Mouse (Mus musculus): ENCODE results near the gene Cxcl10. TPM values are rescaled to one million over a fixed set of nuclear protein-coding genes. Genes with fewer than 3 reads are reported as not detected.

The Cxcl10 gene
- polyA plus RNA-seq, 1 experiment from 2014 or later = not detected

GRCm38 (mm10) chr5:92372605-92373004 is 23.9 kb upstream of the Cxcl10 start:
- no peak for ATAC-seq
- no peak overlapping the region for H3K9ac ChIP-seq (replicated peaks; ENCODE audit: low read depth, low read length)
- 77% methylated on average over 2 of the region's 2 CpGs for WGBS
- no peak overlapping the region for H3K4me3 ChIP-seq (replicated peaks; ENCODE audit: low read length)
- no peaks in the 10 kb centered on the region for H3K9me3 ChIP-seq (ENCODE audit: control insufficient read depth, low read length)
- no peaks in the 10 kb centered on the region for H3K27me3 ChIP-seq (replicated peaks; ENCODE audit: control insufficient read depth, insufficient read depth, low read length)
- peaks cover 13% of the 10 kb centered on the region for H3K4me1 ChIP-seq (replicated peaks; ENCODE audit: control insufficient read depth, insufficient read depth, low read length)
- no peak overlapping the region for H3K4me2 ChIP-seq (ENCODE audit: low read length)
- no peaks in the 10 kb centered on the region for H3K36me3 ChIP-seq (ENCODE audit: control insufficient read depth, insufficient read depth)
- no peak overlapping the region for H3K27ac ChIP-seq (ENCODE audit: low read length)

GRCm38 (mm10) chr5:92371361-92371976 is 22.8 kb upstream of the Cxcl10 start:
- peak; percentile 54 for ATAC-seq
- no peak overlapping the region for H3K4me3 ChIP-seq (replicated peaks; ENCODE audit: low read length)
- 38% methylated on average over 14 of the region's 14 CpGs for WGBS
- H3K36me3 ChIP-seq (ENCODE audit: control insufficient read depth, insufficient read depth) = no peaks in the 10 kb centered on the region
- no peak overlapping the region for H3K4me2 ChIP-seq (ENCODE audit: low read length)
- H3K4me1 ChIP-seq (replicated peaks; ENCODE audit: control insufficient read depth, insufficient read depth, low read length) = peaks cover 9% of the 10 kb centered on the region
- no peaks in the 10 kb centered on the region for H3K9me3 ChIP-seq (ENCODE audit: control insufficient read depth, low read length)
- H3K27ac ChIP-seq (ENCODE audit: low read length) = no peak overlapping the region
- H3K9ac ChIP-seq (replicated peaks; ENCODE audit: low read depth, low read length) = no peak overlapping the region
- H3K27me3 ChIP-seq (replicated peaks; ENCODE audit: control insufficient read depth, insufficient read depth, low read length) = no peaks in the 10 kb centered on the region

GRCm38 (mm10) chr5:92370891-92371290 is 22.2 kb upstream of the Cxcl10 start:
- no peak overlapping the region for H3K9ac ChIP-seq (replicated peaks; ENCODE audit: low read depth, low read length)
- no peak for ATAC-seq
- H3K27me3 ChIP-seq (replicated peaks; ENCODE audit: control insufficient read depth, insufficient read depth, low read length) = no peaks in the 10 kb centered on the region
- H3K9me3 ChIP-seq (ENCODE audit: control insufficient read depth, low read length) = no peaks in the 10 kb centered on the region
- no peak overlapping the region for H3K4me2 ChIP-seq (ENCODE audit: low read length)
- no peaks in the 10 kb centered on the region for H3K36me3 ChIP-seq (ENCODE audit: control insufficient read depth, insufficient read depth)
- H3K4me3 ChIP-seq (replicated peaks; ENCODE audit: low read length) = no peak overlapping the region
- H3K4me1 ChIP-seq (replicated peaks; ENCODE audit: control insufficient read depth, insufficient read depth, low read length) = peaks cover 9% of the 10 kb centered on the region
- WGBS = 66% methylated on average over 6 of the region's 6 CpGs
- no peak overlapping the region for H3K27ac ChIP-seq (ENCODE audit: low read length)

- H3K9me3 ChIP-seq (ENCODE audit: control insufficient read depth, low read length) = no peaks in the 10 kb centered on the region
- no peak for ATAC-seq
- 90% methylated on average over 6 of the region's 6 CpGs for WGBS
These were observed 21.7 kb upstream of the Cxcl10 start for GRCm38 (mm10) chr5:92370392-92370791.

GRCm38 (mm10) chr5:92369151-92369994 is 20.7 kb upstream of the Cxcl10 start:
- H3K27me3 ChIP-seq (replicated peaks; ENCODE audit: control insufficient read depth, insufficient read depth, low read length) = no peaks in the 10 kb centered on the region
- H3K36me3 ChIP-seq (ENCODE audit: control insufficient read depth, insufficient read depth) = no peaks in the 10 kb centered on the region
- no peak overlapping the region for H3K4me3 ChIP-seq (replicated peaks; ENCODE audit: low read length)
- no peak overlapping the region for H3K9ac ChIP-seq (replicated peaks; ENCODE audit: low read depth, low read length)
- H3K4me1 ChIP-seq (replicated peaks; ENCODE audit: control insufficient read depth, insufficient read depth, low read length) = peaks cover 9% of the 10 kb centered on the region
- H3K9me3 ChIP-seq (ENCODE audit: control insufficient read depth, low read length) = no peaks in the 10 kb centered on the region
- 59% methylated on average over 13 of the region's 13 CpGs for WGBS
- no peak overlapping the region for H3K4me2 ChIP-seq (ENCODE audit: low read length)
- H3K27ac ChIP-seq (ENCODE audit: low read length) = no peak overlapping the region
- ATAC-seq = peak; percentile 95

More at GRCm38 (mm10) chr5:92370392-92370791, 21.7 kb upstream of the Cxcl10 start:
- H3K36me3 ChIP-seq (ENCODE audit: control insufficient read depth, insufficient read depth) = no peaks in the 10 kb centered on the region
- no peak overlapping the region for H3K4me2 ChIP-seq (ENCODE audit: low read length)
- peaks cover 9% of the 10 kb centered on the region for H3K4me1 ChIP-seq (replicated peaks; ENCODE audit: control insufficient read depth, insufficient read depth, low read length)
- no peaks in the 10 kb centered on the region for H3K27me3 ChIP-seq (replicated peaks; ENCODE audit: control insufficient read depth, insufficient read depth, low read length)
- H3K9ac ChIP-seq (replicated peaks; ENCODE audit: low read depth, low read length) = no peak overlapping the region
- no peak overlapping the region for H3K4me3 ChIP-seq (replicated peaks; ENCODE audit: low read length)
- H3K27ac ChIP-seq (ENCODE audit: low read length) = no peak overlapping the region

GRCm38 (mm10) chr5:92368392-92368791 is 19.7 kb upstream of the Cxcl10 start:
- 62% methylated on average over 10 of the region's 10 CpGs for WGBS
- peaks cover 9% of the 10 kb centered on the region for H3K4me1 ChIP-seq (replicated peaks; ENCODE audit: control insufficient read depth, insufficient read depth, low read length)
- H3K27me3 ChIP-seq (replicated peaks; ENCODE audit: control insufficient read depth, insufficient read depth, low read length) = no peaks in the 10 kb centered on the region
- H3K36me3 ChIP-seq (ENCODE audit: control insufficient read depth, insufficient read depth) = no peaks in the 10 kb centered on the region
- no peak for ATAC-seq
- no peak overlapping the region for H3K9ac ChIP-seq (replicated peaks; ENCODE audit: low read depth, low read length)
- no peak overlapping the region for H3K27ac ChIP-seq (ENCODE audit: low read length)
- no peak overlapping the region for H3K4me3 ChIP-seq (replicated peaks; ENCODE audit: low read length)
- no peaks in the 10 kb centered on the region for H3K9me3 ChIP-seq (ENCODE audit: control insufficient read depth, low read length)
- H3K4me2 ChIP-seq (ENCODE audit: low read length) = no peak overlapping the region

GRCm38 (mm10) chr5:92366565-92366964 is 17.9 kb upstream of the Cxcl10 start:
- 86% methylated on average over 6 of the region's 6 CpGs for WGBS
- Histone ChIP-seq H3K36me3 (ENCODE audit: control insufficient read depth, insufficient read depth) (no peaks in the 10 kb centered on the region), H3K27ac (ENCODE audit: low read length) (no peak overlapping the region), H3K9ac (replicated peaks; ENCODE audit: low read depth, low read length) (no peak overlapping the region), H3K4me1 (replicated peaks; ENCODE audit: control insufficient read depth, insufficient read depth, low read length) (peaks cover 9% of the 10 kb centered on the region), H3K27me3 (replicated peaks; ENCODE audit: control insufficient read depth, insufficient read depth, low read length) (no peaks in the 10 kb centered on the region), H3K4me3 (replicated peaks; ENCODE audit: low read length) (no peak overlapping the region), H3K4me2 (ENCODE audit: low read length) (no peak overlapping the region), H3K9me3 (ENCODE audit: control insufficient read depth, low read length) (no peaks in the 10 kb centered on the region)
- no peak for ATAC-seq

GRCm38 (mm10) chr5:92365146-92365705 is 16.5 kb upstream of the Cxcl10 start:
- Histone ChIP-seq H3K36me3 (ENCODE audit: control insufficient read depth, insufficient read depth) (no peaks in the 10 kb centered on the region), H3K9ac (replicated peaks; ENCODE audit: low read depth, low read length) (no peak overlapping the region), H3K4me1 (replicated peaks; ENCODE audit: control insufficient read depth, insufficient read depth, low read length) (peaks cover 3% of the 10 kb centered on the region), H3K27me3 (replicated peaks; ENCODE audit: control insufficient read depth, insufficient read depth, low read length) (no peaks in the 10 kb centered on the region), H3K9me3 (ENCODE audit: control insufficient read depth, low read length) (no peaks in the 10 kb centered on the region), H3K27ac (ENCODE audit: low read length) (no peak overlapping the region), H3K4me2 (ENCODE audit: low read length) (no peak overlapping the region), H3K4me3 (replicated peaks; ENCODE audit: low read length) (no peak overlapping the region)
- no peak for ATAC-seq
- 79% methylated on average over 11 of the region's 11 CpGs for WGBS

GRCm38 (mm10) chr5:92364011-92364410 is 15.3 kb upstream of the Cxcl10 start:
- no peak overlapping the region for H3K4me3 ChIP-seq (replicated peaks; ENCODE audit: low read length)
- H3K36me3 ChIP-seq (ENCODE audit: control insufficient read depth, insufficient read depth) = no peaks in the 10 kb centered on the region
- no peak overlapping the region for H3K27ac ChIP-seq (ENCODE audit: low read length)
- H3K27me3 ChIP-seq (replicated peaks; ENCODE audit: control insufficient read depth, insufficient read depth, low read length) = no peaks in the 10 kb centered on the region
- H3K9me3 ChIP-seq (ENCODE audit: control insufficient read depth, low read length) = no peaks in the 10 kb centered on the region
- H3K4me2 ChIP-seq (ENCODE audit: low read length) = no peak overlapping the region
- H3K9ac ChIP-seq (replicated peaks; ENCODE audit: low read depth, low read length) = no peak overlapping the region
- H3K4me1 ChIP-seq (replicated peaks; ENCODE audit: control insufficient read depth, insufficient read depth, low read length) = no peaks in the 10 kb centered on the region
- WGBS = 92% methylated on average over 5 of the region's 5 CpGs
- no peak for ATAC-seq
